ENCODE assay signal across 9 mouse cellular contexts in the genomic region with DNA sequence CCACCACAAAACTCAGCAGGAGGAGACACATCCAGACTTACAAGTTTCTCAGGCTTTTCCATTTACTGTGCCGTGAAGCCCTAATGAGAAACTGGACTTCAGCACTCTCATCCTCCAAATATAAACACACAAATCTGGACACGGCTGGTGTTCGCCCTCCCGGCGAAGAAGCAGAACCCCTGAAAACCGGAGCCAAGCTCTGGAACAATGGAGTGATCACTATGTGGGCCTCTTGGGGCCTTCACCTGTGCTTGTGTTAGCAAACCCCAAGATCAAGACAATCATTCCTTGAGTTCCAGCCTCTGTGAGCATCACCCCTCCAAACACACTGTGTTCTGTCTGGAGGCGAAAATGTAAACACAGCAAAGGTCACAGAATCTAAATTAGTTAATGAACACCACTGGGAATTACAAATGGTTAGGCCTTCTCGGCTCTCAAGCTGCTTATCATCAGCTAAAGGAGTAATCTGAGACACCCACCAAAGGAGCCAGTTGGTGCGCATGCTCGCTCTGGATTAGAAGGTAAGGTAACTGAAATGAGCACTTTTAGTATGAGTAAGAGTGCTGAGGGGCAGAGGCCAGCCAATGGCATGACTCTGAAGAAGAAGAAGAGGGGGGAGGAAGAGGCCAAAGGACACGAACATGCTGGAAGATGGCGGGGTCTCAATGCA. TPM values are rescaled to one million over a fixed set of nuclear protein-coding genes. Genes with fewer than 3 reads are reported as not detected.
DNase-seq lines count a peak whose midpoint lies in the region; ATAC-seq and TF ChIP-seq lines count a peak whose summit lies in the region.
"Had no signal": no experiment of that assay in that cellular context is flagged by ENCODE, and none has a peak within 500 bp of the region (broad histone marks: within the 10 kb centered on the region; RNA-seq: fewer than 3 reads in every experiment).

No protein-coding gene starts in this region.

- TF ChIP-seq CTCF in lung, embryonic 14.5 days (IDR thresholded peaks at IDR 0.05; ENCODE audit: low read depth), result no peak
- TF ChIP-seq CTCF in heart, postnatal 0 days (IDR thresholded peaks at IDR 0.05; ENCODE audit: low read depth), result no peak
- no peak for TF ChIP-seq CTCF in midbrain, postnatal 0 days (IDR thresholded peaks at IDR 0.05)

- H3K9ac ChIP-seq in lung, embryonic 14.5 days, result no peak overlapping the region
- H3K9ac ChIP-seq in heart, postnatal 0 days (replicated peaks; ENCODE audit: low read depth, low read length), result 0 out of 2 replicates have a peak overlapping the region, but pooled peaks have one; percentile 37
- H3K9ac ChIP-seq in midbrain, postnatal 0 days (replicated peaks; ENCODE audit: low read length, poor library complexity, severe bottlenecking), result no peak overlapping the region

- H3K27me3 ChIP-seq in lung, embryonic 14.5 days (ENCODE audit: insufficient read depth, low read length), result no peaks in the 10 kb centered on the region
- no peaks in the 10 kb centered on the region for H3K27me3 ChIP-seq in heart, postnatal 0 days (ENCODE audit: control insufficient read depth, insufficient read depth, low read length)
- no peaks in the 10 kb centered on the region for H3K27me3 ChIP-seq in midbrain, postnatal 0 days (ENCODE audit: insufficient read depth, low read length)

- peak; percentile 92 for DNase-seq in heart, adult 11 months
- no peak for DNase-seq in heart, postnatal 10 days
- no peak for DNase-seq in lung, embryonic 14.5 days
- DNase-seq in lung, adult 18-20 months, result no peak
- DNase-seq in heart, postnatal 0 days (ENCODE audit: low spot score), result no peak
- no peak for DNase-seq in midbrain, postnatal 0 days (ENCODE audit: low spot score)
- DNase-seq in layer of hippocampus, adult 9-10 months (ENCODE audit: low spot score), result no peak

- no peak for TF ChIP-seq EP300 in heart, postnatal 0 days (IDR thresholded peaks at IDR 0.05; ENCODE audit: low read depth)

- H3K27ac ChIP-seq in lung, embryonic 14.5 days (ENCODE audit: low read depth), result peak overlapping the region; percentile 81
- peak overlapping the region; percentile 84 for H3K27ac ChIP-seq in heart, postnatal 0 days (ENCODE audit: low read depth)
- peak overlapping the region; percentile 67 for H3K27ac ChIP-seq in midbrain, postnatal 0 days (ENCODE audit: low read depth, low read length)
- H3K27ac ChIP-seq: macrophage had no signal

- 36% methylated on average over 12 of the region's 12 CpGs for WGBS in lung, embryonic 14.5 days
- 54% methylated on average over 12 of the region's 12 CpGs for WGBS in heart, postnatal 0 days
- WGBS in midbrain, postnatal 0 days, result 81% methylated on average over 12 of the region's 12 CpGs

- H3K4me2 ChIP-seq in lung, embryonic 14.5 days, result peak overlapping the region; percentile 35; the same call in 1 of the 2 replicates
- peak overlapping the region; percentile 38 for H3K4me2 ChIP-seq in heart, postnatal 0 days (ENCODE audit: low read depth, low read length)
- no peak overlapping the region for H3K4me2 ChIP-seq in midbrain, postnatal 0 days (ENCODE audit: low read depth, low read length, poor library complexity, severe bottlenecking)

- no peak overlapping the region for H3K4me3 ChIP-seq in lung, embryonic 14.5 days (ENCODE audit: low read depth, low read length)
- peak overlapping the region; percentile 0; the same call in 1 of the 2 replicates for H3K4me3 ChIP-seq in heart, postnatal 0 days (ENCODE audit: low read depth, low read length)
- H3K4me3 ChIP-seq in midbrain, postnatal 0 days (ENCODE audit: low read depth, low read length), result no peak overlapping the region

- no peak for ATAC-seq in lung, embryonic 14.5 days (ENCODE audit: insufficient read depth)
- no peak for ATAC-seq in heart, postnatal 0 days (ENCODE audit: insufficient read depth, low read depth)
- ATAC-seq in midbrain, postnatal 0 days (ENCODE audit: low FRiP score), result no peak
- ATAC-seq in frontal cortex, adult (ENCODE audit: low TSS enrichment), result no peak

- intact Hi-C loops in heart, postnatal 10 days (cut with DNase I), result no loop called here

- H3K9me3 ChIP-seq in lung, embryonic 14.5 days (ENCODE audit: low read depth, low read length), result no peaks in the 10 kb centered on the region
- no peaks in the 10 kb centered on the region for H3K9me3 ChIP-seq in heart, postnatal 0 days (replicated peaks; ENCODE audit: control insufficient read depth, low read length)
- no peaks in the 10 kb centered on the region for H3K9me3 ChIP-seq in midbrain, postnatal 0 days (ENCODE audit: low read length)

- no peaks in the 10 kb centered on the region for H3K36me3 ChIP-seq in lung, embryonic 14.5 days (ENCODE audit: insufficient read depth)
- no peaks in the 10 kb centered on the region for H3K36me3 ChIP-seq in heart, postnatal 0 days (replicated peaks; ENCODE audit: control insufficient read depth, insufficient read depth, low read length)
- H3K36me3 ChIP-seq in midbrain, postnatal 0 days (ENCODE audit: insufficient read depth, low read length), result no peaks in the 10 kb centered on the region

- H3K4me1 ChIP-seq in lung, embryonic 14.5 days (ENCODE audit: insufficient read depth), result peaks cover 28% of the 10 kb centered on the region
- peaks cover 54% of the 10 kb centered on the region for H3K4me1 ChIP-seq in heart, postnatal 0 days (ENCODE audit: control insufficient read depth, insufficient read depth)
- peaks cover 12% of the 10 kb centered on the region; the same call in 1 of the 2 replicates for H3K4me1 ChIP-seq in midbrain, postnatal 0 days (ENCODE audit: insufficient read depth, low read length)

RNA-seq across cellular contexts. Expression of a gene that starts 24.9 kb away (rescaled TPM):
- total RNA-seq in heart, postnatal 10 days (2021), result 100 to 1,000 TPM; 415 to 420 TPM
- 183 and 193 TPM in 2 replicates for polyA plus RNA-seq in lung, embryonic 14.5 days (2014; fragmentation: Nextera tagmentation; extraction: Ambion mirVana)
- 186 and 215 TPM in 2 replicates for total RNA-seq in heart, postnatal 0 days (2014; rRNA removed; ENCODE audit: low replicate concordance)
- 55.9 and 62.8 TPM in 2 replicates for polyA plus RNA-seq in heart, postnatal 0 days (2015; fragmentation: Nextera tagmentation; extraction: Ambion mirVana)
- total RNA-seq in midbrain, postnatal 0 days (2014; rRNA removed), result 40.6 and 46.1 TPM in 2 replicates
- polyA plus RNA-seq in midbrain, postnatal 0 days (2015; fragmentation: Nextera tagmentation; extraction: Ambion mirVana), result 11.5 and 12.0 TPM in 2 replicates
